Mouse (Mus musculus): Measurements from ENCODE around the gene Hmgb1.

GRCm38 (mm10) chr5:149228700-149229618 lies 44.7 kb upstream of the Hmgb1 start:
- TF ChIP-seq IRF4 (IDR thresholded peaks at IDR 0.05; ENCODE audit: low read depth, low read length) = peak; percentile 63
- no peak for TF ChIP-seq E2F4 (IDR thresholded peaks at IDR 0.05; ENCODE audit: insufficient replicate concordance, low read depth, low read length)

Data from CH12.LX (cell line).